Mouse (Mus musculus): ENCODE measurements around the gene Il2rg. TPM values are rescaled to one million over a fixed set of nuclear protein-coding genes. Genes with fewer than 3 reads are reported as not detected.
A peak's percentile ranks its signal among the peaks of the same experiment; 100 is the strongest.

Gene Il2rg
- total RNA-seq (2021) = 10 to 100 TPM; 10.4 TPM
- long read RNA-seq, experiment 1, transcript Il2rg-201 (8 exons, 1,670 nt) = major isoform, 6 of 7 reads
- long read RNA-seq, experiment 1, partial matches to known transcripts = 0 of 7 reads
- long read RNA-seq, experiment 1, other reads (novel, unspliced or antisense) = 0 of 7 reads
- long read RNA-seq, experiment 2, transcript Il2rg-201 (8 exons, 1,670 nt) = major isoform, 6 of 8 reads
- long read RNA-seq, experiment 2, partial matches to known transcripts = 0 of 8 reads
- long read RNA-seq, experiment 2, other reads (novel, unspliced or antisense) = 2 of 8 reads

- DNase-seq (ENCODE audit: low spot score in 2 of 2) = no peak
Measured at GRCm38 (mm10) chrX:101268025-101268754, at the start of gene Il2rg. Il2rg (minus strand) TSS chrX:101268255.

GRCm38 (mm10) chrX:101313625-101314359, 45.7 kb upstream of the Il2rg start:
- DNase-seq (ENCODE audit: low spot score in 2 of 2) = no peak

- no peak for DNase-seq (ENCODE audit: low spot score in 2 of 2)
Measured at GRCm38 (mm10) chrX:101309299-101309698, 41.2 kb upstream of the Il2rg start.

- DNase-seq (ENCODE audit: low spot score in 2 of 2) = no peak
Measured at GRCm38 (mm10) chrX:101304646-101305045, 36.6 kb upstream of the Il2rg start.

- no peak for DNase-seq (ENCODE audit: low spot score in 2 of 2)
Measured at GRCm38 (mm10) chrX:101301654-101302053, 33.6 kb upstream of the Il2rg start.

GRCm38 (mm10) chrX:101300427-101301030, 32.5 kb upstream of the Il2rg start:
- DNase-seq (ENCODE audit: low spot score in 2 of 2) = no peak

- DNase-seq (ENCODE audit: low spot score in 2 of 2) = no peak
Measured at GRCm38 (mm10) chrX:101299473-101300426, 31.7 kb upstream of the Il2rg start.

- peak in 1 of 2 experiments; percentile 4 for DNase-seq (ENCODE audit: low spot score in 2 of 2)
Measured at GRCm38 (mm10) chrX:101299055-101299454, 31.0 kb upstream of the Il2rg start, which contains the start of gene Nlgn3. Nlgn3 (plus strand) TSS chrX:101299168.

- no peak for DNase-seq (ENCODE audit: low spot score in 2 of 2)
Measured at GRCm38 (mm10) chrX:101290111-101290510, 22.1 kb upstream of the Il2rg start.

GRCm38 (mm10) chrX:101289037-101289436, 21.0 kb upstream of the Il2rg start:
- DNase-seq (ENCODE audit: low spot score in 2 of 2) = no peak

GRCm38 (mm10) chrX:101288432-101288831, 20.4 kb upstream of the Il2rg start:
- no peak for DNase-seq (ENCODE audit: low spot score in 2 of 2)

GRCm38 (mm10) chrX:101287543-101287942, 19.5 kb upstream of the Il2rg start:
- DNase-seq (ENCODE audit: low spot score in 2 of 2) = no peak

- no peak for DNase-seq (ENCODE audit: low spot score in 2 of 2)
Measured at GRCm38 (mm10) chrX:101285953-101286670, 18.1 kb upstream of the Il2rg start.

GRCm38 (mm10) chrX:101285534-101285933, 17.5 kb upstream of the Il2rg start:
- peak in 1 of 2 experiments; percentile 10 for DNase-seq (ENCODE audit: low spot score in 2 of 2)

- DNase-seq (ENCODE audit: low spot score in 2 of 2) = no peak
Measured at GRCm38 (mm10) chrX:101282813-101283212, 14.8 kb upstream of the Il2rg start.

- peak; percentile 57 to 70 for DNase-seq (ENCODE audit: low spot score in 2 of 2)
Measured at GRCm38 (mm10) chrX:101273875-101274738, 6.1 kb upstream of the Il2rg start, which contains the start of gene Med12. Med12 (plus strand) TSS chrX:101274030.

- no peak for DNase-seq (ENCODE audit: low spot score in 2 of 2)
Measured at GRCm38 (mm10) chrX:101273410-101273809, 5.4 kb upstream of the Il2rg start.

- no peak for DNase-seq (ENCODE audit: low spot score in 2 of 2)
Measured at GRCm38 (mm10) chrX:101268755-101269124, 685 bp upstream of the Il2rg start, which contains the start of gene Gm20489. Gm20489 (minus strand) TSS chrX:101269023.

Data from adrenal gland, postnatal 4 days (tissue).